Mouse (Mus musculus): ENCODE results near the gene Wfs1. TPM values are rescaled to one million over a fixed set of nuclear protein-coding genes. Genes with fewer than 3 reads are reported as not detected.

Wfs1 gene
- total and polyA plus RNA-seq, 3 experiments = 0.56 to 2.5 (median 1.8) TPM

- Histone ChIP-seq H3K79me2 (replicated peaks; ENCODE audit: control insufficient read depth, extremely low read depth, insufficient read depth, poor library complexity, severe bottlenecking) (no peaks in the 10 kb centered on the region), H3K9me3 (replicated peaks; ENCODE audit: low read length) (no peaks in the 10 kb centered on the region), H3K27ac (ENCODE audit: insufficient read depth, low read depth) (no peak overlapping the region), H3K27me3 (replicated peaks) (peaks cover 13% of the 10 kb centered on the region), H3K36me3 (replicated peaks in 1 of 2; ENCODE audit: control insufficient read depth in 1 of 2, insufficient read depth in 1 of 2, low read length in 1 of 2) (peaks cover 2 to 3% of the 10 kb centered on the region in 2 experiments), H3K4me2 (ENCODE audit: insufficient read depth, low read depth, poor library complexity, severe bottlenecking) (no peak overlapping the region), H3K9ac (ENCODE audit: insufficient read depth, low read depth) (no peak overlapping the region), H3K4me1 (ENCODE audit: control insufficient read depth in 1 of 2, insufficient read depth in 2 of 2) (peaks cover 7 to 18% of the 10 kb centered on the region in 2 experiments; a peak in 3 of 4 replicates), H3K4me3 (replicated peaks in 1 of 3; ENCODE audit: low read depth in 2 of 3, low read length in 2 of 3, poor library complexity in 1 of 3) (no peak overlapping the region)
- no peak for DNase-seq (ENCODE audit: extremely low read depth)
- dilution Hi-C loops (cut with MboI; ENCODE audit: extremely low pct_ligation_motif_present, extremely low pct_unique_long_range_greater_than_20kb, low sequenced_read_pairs) = no loop called here
- in situ Hi-C loops (cut with MboI; ENCODE audit: low pct_ligation_motif_present, low pct_unique_long_range_greater_than_20kb, low sequenced_read_pairs) = no loop called here
- TF ChIP-seq HCFC1 (IDR thresholded peaks at IDR 0.05; ENCODE audit: low read depth, low read length) (no peak), NRF1 (IDR thresholded peaks at IDR 0.05; ENCODE audit: low read depth, low read length) (no peak), JUND (conservative IDR thresholded peaks at IDR 0.05; ENCODE audit: low read depth, low read length) (no peak), MAX (IDR thresholded peaks at IDR 0.05; ENCODE audit: low read length) (no peak), MXI1 (IDR thresholded peaks at IDR 0.05; ENCODE audit: low read depth, low read length) (no peak), MAFK (IDR thresholded peaks at IDR 0.05; ENCODE audit: insufficient replicate concordance, low read length) (no peak), E2F4 (IDR thresholded peaks at IDR 0.05; ENCODE audit: insufficient replicate concordance, low read depth, low read length) (no peak), BHLHE40 (IDR thresholded peaks at IDR 0.05; ENCODE audit: low read depth, low read length) (no peak), JUN (IDR thresholded peaks at IDR 0.05; ENCODE audit: insufficient read depth, low read depth, low read length) (no peak), PAX5 (IDR thresholded peaks at IDR 0.05; ENCODE audit: low read length) (no peak), CTCF (conservative IDR thresholded peaks at IDR 0.05 in 1 of 2, IDR thresholded peaks at IDR 0.05 in 1 of 2; ENCODE audit: low read depth in 2 of 2, low read length in 2 of 2) (no peak), SMC3 (IDR thresholded peaks at IDR 0.05; ENCODE audit: low read depth, low read length) (no peak), GABPA (IDR thresholded peaks at IDR 0.05; ENCODE audit: insufficient replicate concordance, low read depth, low read length) (no peak), MEF2A (IDR thresholded peaks at IDR 0.05; ENCODE audit: borderline replicate concordance, low read depth, low read length) (no peak), IRF4 (IDR thresholded peaks at IDR 0.05; ENCODE audit: low read depth, low read length) (no peak), RCOR1 (conservative IDR thresholded peaks at IDR 0.05; ENCODE audit: low read depth, low read length) (no peak), CHD1 (IDR thresholded peaks at IDR 0.05; ENCODE audit: low read depth, low read length) (no peak), UBTF (IDR thresholded peaks at IDR 0.05; ENCODE audit: low read depth, low read length) (no peak), USF1 (IDR thresholded peaks at IDR 0.05; ENCODE audit: low read depth, low read length) (no peak), SIN3A (IDR thresholded peaks at IDR 0.05; ENCODE audit: low read length) (no peak)
Observed at GRCm38 (mm10) chr5:36986617-36987016, 2.4 kb downstream of the Wfs1 start.

GRCm38 (mm10) chr5:36982271-36982670, 6.7 kb downstream of the Wfs1 start:
- H3K9me3 ChIP-seq (replicated peaks; ENCODE audit: low read length) = no peaks in the 10 kb centered on the region
- DNase-seq (ENCODE audit: extremely low read depth) = no peak
- no peak overlapping the region for H3K9ac ChIP-seq (ENCODE audit: insufficient read depth, low read depth)
- TF ChIP-seq CTCF (conservative IDR thresholded peaks at IDR 0.05 in 1 of 2, IDR thresholded peaks at IDR 0.05 in 1 of 2; ENCODE audit: low read depth in 2 of 2, low read length in 2 of 2) (no peak), ZNF384 (IDR thresholded peaks at IDR 0.05; ENCODE audit: low read depth, low read length) (no peak), BHLHE40 (IDR thresholded peaks at IDR 0.05; ENCODE audit: low read depth, low read length) (no peak), ZKSCAN1 (IDR thresholded peaks at IDR 0.05; ENCODE audit: borderline replicate concordance, low read depth, low read length) (no peak), JUN (IDR thresholded peaks at IDR 0.05; ENCODE audit: insufficient read depth, low read depth, low read length) (no peak), MEF2A (IDR thresholded peaks at IDR 0.05; ENCODE audit: borderline replicate concordance, low read depth, low read length) (no peak), HCFC1 (IDR thresholded peaks at IDR 0.05; ENCODE audit: low read depth, low read length) (no peak), UBTF (IDR thresholded peaks at IDR 0.05; ENCODE audit: low read depth, low read length) (no peak), ELF1 (IDR thresholded peaks at IDR 0.05; ENCODE audit: low read depth, low read length) (no peak), RCOR1 (conservative IDR thresholded peaks at IDR 0.05; ENCODE audit: low read depth, low read length) (no peak), NRF1 (IDR thresholded peaks at IDR 0.05; ENCODE audit: low read depth, low read length) (no peak), CHD2 (IDR thresholded peaks at IDR 0.05; ENCODE audit: low read length) (no peak), SIN3A (IDR thresholded peaks at IDR 0.05; ENCODE audit: low read length) (no peak), JUND (conservative IDR thresholded peaks at IDR 0.05; ENCODE audit: low read depth, low read length) (no peak)
- in situ Hi-C loops (cut with MboI; ENCODE audit: low pct_ligation_motif_present, low pct_unique_long_range_greater_than_20kb, low sequenced_read_pairs) (no loop called here), dilution Hi-C loops (cut with MboI; ENCODE audit: extremely low pct_ligation_motif_present, extremely low pct_unique_long_range_greater_than_20kb, low sequenced_read_pairs) (no loop called here)
- no peak overlapping the region for H3K4me3 ChIP-seq (replicated peaks in 1 of 3; ENCODE audit: low read depth in 2 of 3, low read length in 2 of 3, poor library complexity in 1 of 3)
- H3K79me2 ChIP-seq (replicated peaks; ENCODE audit: control insufficient read depth, extremely low read depth, insufficient read depth, poor library complexity, severe bottlenecking) = no peaks in the 10 kb centered on the region
- peaks cover 25 to 26% of the 10 kb centered on the region in 2 experiments for H3K4me1 ChIP-seq (ENCODE audit: control insufficient read depth in 1 of 2, insufficient read depth in 2 of 2)
- H3K4me2 ChIP-seq (ENCODE audit: insufficient read depth, low read depth, poor library complexity, severe bottlenecking) = no peak overlapping the region
- no peaks in the 10 kb centered on the region for H3K27me3 ChIP-seq (replicated peaks)
- no peak overlapping the region for H3K27ac ChIP-seq (ENCODE audit: insufficient read depth, low read depth)
- H3K36me3 ChIP-seq (replicated peaks in 1 of 2; ENCODE audit: control insufficient read depth in 1 of 2, insufficient read depth in 1 of 2, low read length in 1 of 2) = peaks cover 4 to 19% of the 10 kb centered on the region in 2 experiments
